Mouse (Mus musculus): Measurements from ENCODE around the gene Nt5c1a.

DNA sequence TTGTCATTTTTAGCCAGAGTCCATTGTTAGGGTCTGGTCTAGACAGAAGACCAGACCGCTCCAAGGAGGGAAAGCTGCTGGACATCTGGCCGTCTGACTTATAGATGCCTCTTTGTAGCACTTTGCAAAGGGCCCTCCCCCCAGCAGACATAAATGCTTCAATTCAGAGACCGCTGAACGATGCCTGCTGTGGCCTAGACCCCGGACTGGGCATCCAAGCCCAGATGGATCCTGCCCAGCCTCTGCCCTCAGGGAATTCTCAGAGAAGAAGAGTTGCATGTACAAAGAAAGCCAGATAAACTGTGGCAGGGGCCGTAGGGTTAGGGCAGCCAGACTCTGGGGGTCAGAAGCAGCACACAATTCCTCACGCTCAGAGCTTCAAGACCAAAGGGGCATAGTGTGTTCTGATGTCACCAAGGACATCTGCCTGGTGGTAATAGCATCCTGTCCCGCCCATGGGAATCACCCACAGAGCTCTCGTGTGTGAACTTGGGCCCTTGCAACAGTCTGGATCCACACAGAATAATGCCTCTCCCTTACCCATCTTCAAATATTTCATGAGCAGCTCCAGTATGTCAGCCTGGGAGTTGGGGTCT is 34.6 kb downstream of the Nt5c1a start:
- TF ChIP-seq CTCF (IDR thresholded peaks at IDR 0.05; ENCODE audit: low read depth, low read length) = no peak
- no peak for TF ChIP-seq POLR2A (IDR thresholded peaks at IDR 0.05; ENCODE audit: extremely low read depth, insufficient read depth, low read length)

Measured in liver, adult 2 months (tissue).